Mouse (Mus musculus): Measurements from ENCODE around the gene Slc27a1. TPM values are rescaled to one million over a fixed set of nuclear protein-coding genes. Genes with fewer than 3 reads are reported as not detected.
"Not testable (repeated sequence)": the region's sequence is repeated elsewhere in the genome, so short reads cannot be mapped to it uniquely, and the experiment has no call there.

Gene Slc27a1
- total and polyA plus RNA-seq, 2 experiments from 2014 or later, result 68.5 to 178 TPM

- H3K4me1 ChIP-seq (ENCODE audit: control insufficient read depth, insufficient read depth), result peaks cover 19% of the 10 kb centered on the region
- TF ChIP-seq EP300 (IDR thresholded peaks at IDR 0.05; ENCODE audit: low read depth) (no peak), CTCF (IDR thresholded peaks at IDR 0.05; ENCODE audit: low read depth) (no peak)
- H3K9ac ChIP-seq (replicated peaks; ENCODE audit: low read depth, low read length), result no peak overlapping the region
- 34% methylated on average over 3 of the region's 3 CpGs for WGBS
- peak; percentile 31; the same call in 1 of the 2 replicates for ATAC-seq (ENCODE audit: insufficient read depth, low read depth)
- peaks cover 8% of the 10 kb centered on the region for H3K27me3 ChIP-seq (ENCODE audit: control insufficient read depth, insufficient read depth, low read length)
- H3K9me3 ChIP-seq (replicated peaks; ENCODE audit: control insufficient read depth, low read length), result no peaks in the 10 kb centered on the region
- no peak overlapping the region for H3K4me2 ChIP-seq (ENCODE audit: low read depth, low read length)
- no peak overlapping the region for H3K4me3 ChIP-seq (ENCODE audit: low read depth, low read length)
- H3K36me3 ChIP-seq (replicated peaks; ENCODE audit: control insufficient read depth, insufficient read depth, low read length), result no peaks in the 10 kb centered on the region
- H3K27ac ChIP-seq (ENCODE audit: low read depth), result peak overlapping the region; percentile 96
- DNase-seq (ENCODE audit: low spot score), result peak; percentile 54
Measured at GRCm38 (mm10) chr8:71527162-71527870, 41.4 kb upstream of the Slc27a1 start.

- H3K4me3 ChIP-seq (ENCODE audit: low read depth, low read length), result no peak overlapping the region
- ATAC-seq (ENCODE audit: insufficient read depth, low read depth), result peak; percentile 75
Measured at GRCm38 (mm10) chr8:71528362-71529073, 40.2 kb upstream of the Slc27a1 start.

GRCm38 (mm10) chr8:71530735-71531467, 37.8 kb upstream of the Slc27a1 start:
- not testable (repeated sequence) for ATAC-seq (ENCODE audit: insufficient read depth, low read depth); H3K27ac ChIP-seq (ENCODE audit: low read depth)
- 63% methylated on average over 4 of the region's 12 CpGs for WGBS

More at GRCm38 (mm10) chr8:71528362-71529073, 40.2 kb upstream of the Slc27a1 start:
- H3K36me3 ChIP-seq (replicated peaks; ENCODE audit: control insufficient read depth, insufficient read depth, low read length), result no peaks in the 10 kb centered on the region
- peaks cover 8% of the 10 kb centered on the region for H3K27me3 ChIP-seq (ENCODE audit: control insufficient read depth, insufficient read depth, low read length)
- H3K4me1 ChIP-seq (ENCODE audit: control insufficient read depth, insufficient read depth), result peaks cover 19% of the 10 kb centered on the region
- H3K9me3 ChIP-seq (replicated peaks; ENCODE audit: control insufficient read depth, low read length), result no peaks in the 10 kb centered on the region
- no peak overlapping the region for H3K9ac ChIP-seq (replicated peaks; ENCODE audit: low read depth, low read length)
- WGBS, result 58% methylated on average over 11 of the region's 11 CpGs
- TF ChIP-seq EP300 (IDR thresholded peaks at IDR 0.05; ENCODE audit: low read depth) (peak; percentile 18; the same call in 1 of the 2 replicates), CTCF (IDR thresholded peaks at IDR 0.05; ENCODE audit: low read depth) (no peak)
- H3K27ac ChIP-seq (ENCODE audit: low read depth), result peak overlapping the region; percentile 96
- H3K4me2 ChIP-seq (ENCODE audit: low read depth, low read length), result no peak overlapping the region
- peak; percentile 71 for DNase-seq (ENCODE audit: low spot score)

GRCm38 (mm10) chr8:71534263-71534810, 34.3 kb upstream of the Slc27a1 start:
- H3K4me2 ChIP-seq (ENCODE audit: low read depth, low read length), result no peak overlapping the region
- no peaks in the 10 kb centered on the region; the same call in 1 of the 2 replicates for H3K36me3 ChIP-seq (replicated peaks; ENCODE audit: control insufficient read depth, insufficient read depth, low read length)
- ATAC-seq (ENCODE audit: insufficient read depth, low read depth) (no peak), DNase-seq (ENCODE audit: low spot score) (no peak)
- no peaks in the 10 kb centered on the region for H3K27me3 ChIP-seq (ENCODE audit: control insufficient read depth, insufficient read depth, low read length)
- no peaks in the 10 kb centered on the region for H3K9me3 ChIP-seq (replicated peaks; ENCODE audit: control insufficient read depth, low read length)
- no peak overlapping the region for H3K27ac ChIP-seq (ENCODE audit: low read depth)
- peak; percentile 11; the same call in 1 of the 2 replicates for TF ChIP-seq CTCF (IDR thresholded peaks at IDR 0.05; ENCODE audit: low read depth)
- no peak for TF ChIP-seq EP300 (IDR thresholded peaks at IDR 0.05; ENCODE audit: low read depth)
- peaks cover 10% of the 10 kb centered on the region; the same call in 1 of the 2 replicates for H3K4me1 ChIP-seq (ENCODE audit: control insufficient read depth, insufficient read depth)
- no peak overlapping the region for H3K4me3 ChIP-seq (ENCODE audit: low read depth, low read length)
- WGBS, result 44% methylated on average over 3 of the region's 3 CpGs
- H3K9ac ChIP-seq (replicated peaks; ENCODE audit: low read depth, low read length), result no peak overlapping the region

More at GRCm38 (mm10) chr8:71530735-71531467, 37.8 kb upstream of the Slc27a1 start:
- H3K4me2 ChIP-seq (ENCODE audit: low read depth, low read length); H3K4me3 ChIP-seq (ENCODE audit: low read depth, low read length); DNase-seq (ENCODE audit: low spot score); H3K9ac ChIP-seq (replicated peaks; ENCODE audit: low read depth, low read length); H3K9me3 ChIP-seq (replicated peaks; ENCODE audit: control insufficient read depth, low read length); H3K36me3 ChIP-seq (replicated peaks; ENCODE audit: control insufficient read depth, insufficient read depth, low read length); H3K27me3 ChIP-seq (ENCODE audit: control insufficient read depth, insufficient read depth, low read length): not testable (repeated sequence)
- peaks cover 24% of the 10 kb centered on the region for H3K4me1 ChIP-seq (ENCODE audit: control insufficient read depth, insufficient read depth)
- peak; percentile 26; the same call in 1 of the 2 replicates for TF ChIP-seq CTCF (IDR thresholded peaks at IDR 0.05; ENCODE audit: low read depth)

- no peak overlapping the region for H3K27ac ChIP-seq (ENCODE audit: low read depth)
- peak overlapping the region; percentile 56; the same call in 1 of the 2 replicates for H3K9ac ChIP-seq (replicated peaks; ENCODE audit: low read depth, low read length)
Measured at GRCm38 (mm10) chr8:71535663-71536062, 33.0 kb upstream of the Slc27a1 start.

More at GRCm38 (mm10) chr8:71535663-71536062, 33.0 kb upstream of the Slc27a1 start:
- Histone ChIP-seq H3K27me3 (ENCODE audit: control insufficient read depth, insufficient read depth, low read length) (no peaks in the 10 kb centered on the region), H3K4me3 (ENCODE audit: low read depth, low read length) (peak overlapping the region; percentile 58), H3K4me1 (ENCODE audit: control insufficient read depth, insufficient read depth) (peaks cover 10% of the 10 kb centered on the region; the same call in 1 of the 2 replicates), H3K9me3 (replicated peaks; ENCODE audit: control insufficient read depth, low read length) (no peaks in the 10 kb centered on the region), H3K36me3 (replicated peaks; ENCODE audit: control insufficient read depth, insufficient read depth, low read length) (no peaks in the 10 kb centered on the region; the same call in 1 of the 2 replicates), H3K4me2 (ENCODE audit: low read depth, low read length) (peak overlapping the region; percentile 69)
- 68% methylated on average over 5 of the region's 5 CpGs for WGBS
- no peak for ATAC-seq (ENCODE audit: insufficient read depth, low read depth)
- TF ChIP-seq EP300 (IDR thresholded peaks at IDR 0.05; ENCODE audit: low read depth) (no peak), CTCF (IDR thresholded peaks at IDR 0.05; ENCODE audit: low read depth) (no peak)
- no peak for DNase-seq (ENCODE audit: low spot score)

Measured in heart, postnatal 0 days (tissue).